Mouse (Mus musculus) skeletal muscle tissue, adult 2 months (tissue): Measurements from ENCODE around the gene Atp2a2.

ENCODE experiments used
- DNase-seq: peaks from one replicate; pipeline ENCODE4 v3.0.0-alpha.2; 2012; ENCODE audit warnings: low read depth, low spot score

The Atp2a2 gene

GRCm38 (mm10) chr5:122502077-122502941 lies at the start of gene Atp2a2:
Atp2a2 (minus strand) TSS chr5:122502225.
- DNase-seq: peak; percentile 78

GRCm38 (mm10) chr5:122550460-122550859 lies 48.4 kb upstream of the Atp2a2 start:
- DNase-seq: no peak

GRCm38 (mm10) chr5:122548671-122549070 lies 46.6 kb upstream of the Atp2a2 start:
- DNase-seq: no peak

- DNase-seq: no peak
Observed at GRCm38 (mm10) chr5:122547810-122548209, 45.8 kb upstream of the Atp2a2 start.

- DNase-seq: peak; percentile 63
Observed at GRCm38 (mm10) chr5:122547251-122547714, 45.3 kb upstream of the Atp2a2 start.

- DNase-seq: no peak
Observed at GRCm38 (mm10) chr5:122543392-122543791, 41.4 kb upstream of the Atp2a2 start.

GRCm38 (mm10) chr5:122541871-122542270 lies 39.8 kb upstream of the Atp2a2 start:
- DNase-seq: no peak

- DNase-seq: no peak
Observed at GRCm38 (mm10) chr5:122538077-122538476, 36.1 kb upstream of the Atp2a2 start.

GRCm38 (mm10) chr5:122537654-122538053 lies 35.6 kb upstream of the Atp2a2 start:
- DNase-seq: no peak

GRCm38 (mm10) chr5:122533884-122534283 lies 31.9 kb upstream of the Atp2a2 start:
- no peak for DNase-seq

GRCm38 (mm10) chr5:122529913-122530604 lies 28.0 kb upstream of the Atp2a2 start:
- no peak for DNase-seq

GRCm38 (mm10) chr5:122529316-122529715 lies 27.3 kb upstream of the Atp2a2 start:
- DNase-seq: peak; percentile 57

- DNase-seq: no peak
Observed at GRCm38 (mm10) chr5:122528591-122528990, 26.6 kb upstream of the Atp2a2 start.

- no peak for DNase-seq
Observed at GRCm38 (mm10) chr5:122527761-122528160, 25.7 kb upstream of the Atp2a2 start.

GRCm38 (mm10) chr5:122526878-122527730 lies 25.1 kb upstream of the Atp2a2 start:
- no peak for DNase-seq

- DNase-seq: no peak
Observed at GRCm38 (mm10) chr5:122526405-122526804, 24.4 kb upstream of the Atp2a2 start.

- DNase-seq: peak; percentile 59
Observed at GRCm38 (mm10) chr5:122525238-122525931, 23.4 kb upstream of the Atp2a2 start.

- no peak for DNase-seq
Observed at GRCm38 (mm10) chr5:122524854-122525237, 22.8 kb upstream of the Atp2a2 start.

GRCm38 (mm10) chr5:122524244-122524643 lies 22.2 kb upstream of the Atp2a2 start:
- no peak for DNase-seq

- no peak for DNase-seq
Observed at GRCm38 (mm10) chr5:122521130-122521473, 19.1 kb upstream of the Atp2a2 start.
